ENCODE assay signal across 28 mouse cellular contexts in genomic region chr13:20586462-20586861, GRCm38 (mm10).
DNase-seq lines count a peak whose midpoint lies in the region; ATAC-seq and TF ChIP-seq lines count a peak whose summit lies in the region.
"Had no signal": no experiment of that assay in that cellular context is flagged by ENCODE, and none has a peak within 500 bp of the region (broad histone marks: within the 10 kb centered on the region; RNA-seq: fewer than 3 reads in every experiment).

No protein-coding gene starts in this region.

- H3K4me2 ChIP-seq in liver, embryonic 11.5 days = no peak overlapping the region
- H3K4me2 ChIP-seq in liver, postnatal 0 days (ENCODE audit: low read depth, low read length) = no peak overlapping the region
- no peak overlapping the region for H3K4me2 ChIP-seq in midbrain, embryonic 15.5 days
- H3K4me2 ChIP-seq: embryonic facial prominence, embryonic 13.5 days; embryonic facial prominence, embryonic 15.5 days; forebrain, embryonic 12.5 days had no signal

- H3K9me3 ChIP-seq in liver, embryonic 11.5 days (ENCODE audit: control insufficient read depth, low read length) = no peaks in the 10 kb centered on the region
- no peaks in the 10 kb centered on the region for H3K9me3 ChIP-seq in liver, postnatal 0 days (ENCODE audit: low read length)
- no peaks in the 10 kb centered on the region for H3K9me3 ChIP-seq in midbrain, embryonic 15.5 days
- H3K9me3 ChIP-seq in midbrain, embryonic 10.5 days (replicated peaks) = no peaks in the 10 kb centered on the region
- H3K9me3 ChIP-seq: embryonic facial prominence, embryonic 13.5 days; embryonic facial prominence, embryonic 15.5 days; forebrain, embryonic 10.5 days; forebrain, embryonic 12.5 days; G1E had no signal

- ATAC-seq in liver, embryonic 11.5 days (replicated peaks; ENCODE audit: low FRiP score) = peak; percentile 71
- ATAC-seq in liver, postnatal 0 days = no peak
- 0 out of 2 replicates have a peak, but pooled peaks have one; percentile 42 for ATAC-seq in midbrain, embryonic 15.5 days (replicated peaks)
- ATAC-seq: activated CD4-positive, CD25-positive, alpha-beta regulatory T cell, adult 4 months; CD4-positive, CD25-positive, alpha-beta regulatory T cell, adult 4 months; forebrain, embryonic 14.5 days; forebrain, embryonic 16.5 days; Patski had no signal

- TF ChIP-seq EP300 in liver, postnatal 0 days (IDR thresholded peaks at IDR 0.05; ENCODE audit: low read depth) = no peak

- 71% methylated on average over 3 of the region's 3 CpGs for WGBS in liver, embryonic 11.5 days
- 67% methylated on average over 3 of the region's 3 CpGs for WGBS in liver, postnatal 0 days (ENCODE audit: insufficient replicate concordance)
- WGBS in midbrain, embryonic 15.5 days = 82% methylated on average over 3 of the region's 3 CpGs
- WGBS in midbrain, embryonic 10.5 days = 85% methylated on average over 3 of the region's 3 CpGs

- DNase-seq in liver, embryonic 11.5 days (ENCODE audit: low spot score) = no peak
- no peak for DNase-seq in liver, postnatal 0 days
- DNase-seq in midbrain, embryonic 10.5 days (ENCODE audit: low spot score) = no peak
- DNase-seq in urinary bladder, postnatal 25 days (ENCODE audit: low spot score) = no peak
- DNase-seq: adrenal gland, adult 2 months; adrenal gland, postnatal 10 days; adrenal gland, postnatal 25 days; B cell, adult 2 months; cerebellum, adult 11 months; cerebellum, adult 18-20 months; cerebellum, adult 8-10 months; cerebellum, adult 9-11 months; cerebellum, postnatal 14 days; cerebellum, postnatal 36 days; embryo, embryonic 11 days had no signal

- no peak overlapping the region for H3K9ac ChIP-seq in liver, embryonic 11.5 days (ENCODE audit: low read depth, low read length)
- H3K9ac ChIP-seq in liver, postnatal 0 days (replicated peaks) = no peak overlapping the region
- H3K9ac ChIP-seq in midbrain, embryonic 15.5 days = no peak overlapping the region
- H3K9ac ChIP-seq: embryonic facial prominence, embryonic 13.5 days; embryonic facial prominence, embryonic 15.5 days; forebrain, embryonic 12.5 days had no signal

- no peaks in the 10 kb centered on the region for H3K36me3 ChIP-seq in liver, embryonic 11.5 days (ENCODE audit: control insufficient read depth, insufficient read depth, low read length)
- no peaks in the 10 kb centered on the region for H3K36me3 ChIP-seq in liver, postnatal 0 days (replicated peaks; ENCODE audit: insufficient read depth, low read length)
- H3K36me3 ChIP-seq in midbrain, embryonic 15.5 days (replicated peaks) = no peaks in the 10 kb centered on the region; the same call in 1 of the 2 replicates
- no peaks in the 10 kb centered on the region for H3K36me3 ChIP-seq in midbrain, embryonic 10.5 days
- H3K36me3 ChIP-seq: embryonic facial prominence, embryonic 13.5 days; embryonic facial prominence, embryonic 15.5 days; forebrain, embryonic 10.5 days; forebrain, embryonic 12.5 days; G1E had no signal

- no peak for TF ChIP-seq CTCF in liver, postnatal 0 days (IDR thresholded peaks at IDR 0.05; ENCODE audit: low read depth)

- no peak overlapping the region for H3K27ac ChIP-seq in liver, embryonic 11.5 days (ENCODE audit: low read depth, low read length)
- no peak overlapping the region for H3K27ac ChIP-seq in liver, postnatal 0 days (ENCODE audit: low read depth)
- 0 out of 2 replicates have a peak overlapping the region, but pooled peaks have one; percentile 3 for H3K27ac ChIP-seq in midbrain, embryonic 15.5 days
- H3K27ac ChIP-seq in midbrain, embryonic 10.5 days (replicated peaks) = no peak overlapping the region
- H3K27ac ChIP-seq: embryonic facial prominence, embryonic 13.5 days; embryonic facial prominence, embryonic 15.5 days; forebrain, embryonic 10.5 days; forebrain, embryonic 12.5 days had no signal

- H3K27me3 ChIP-seq in liver, embryonic 11.5 days (replicated peaks; ENCODE audit: control insufficient read depth, insufficient read depth, low read length) = no peaks in the 10 kb centered on the region
- no peaks in the 10 kb centered on the region for H3K27me3 ChIP-seq in liver, postnatal 0 days (ENCODE audit: insufficient read depth, low read length)
- H3K27me3 ChIP-seq in midbrain, embryonic 15.5 days (replicated peaks) = no peaks in the 10 kb centered on the region
- no peaks in the 10 kb centered on the region for H3K27me3 ChIP-seq in midbrain, embryonic 10.5 days (ENCODE audit: low read depth, poor library complexity, severe bottlenecking)
- H3K27me3 ChIP-seq: CH12.LX; embryonic facial prominence, embryonic 13.5 days; embryonic facial prominence, embryonic 15.5 days; forebrain, embryonic 12.5 days; Patski had no signal

- no peak overlapping the region for H3K4me3 ChIP-seq in liver, embryonic 11.5 days (ENCODE audit: low read depth, low read length)
- no peak overlapping the region for H3K4me3 ChIP-seq in liver, postnatal 0 days (ENCODE audit: low read depth, low read length)
- H3K4me3 ChIP-seq in midbrain, embryonic 15.5 days = no peak overlapping the region
- H3K4me3 ChIP-seq in midbrain, embryonic 10.5 days = no peak overlapping the region
- H3K4me3 ChIP-seq: embryonic facial prominence, embryonic 13.5 days; embryonic facial prominence, embryonic 15.5 days; erythroblast, embryonic 14.5 days; forebrain, embryonic 10.5 days; forebrain, embryonic 12.5 days had no signal

- H3K4me1 ChIP-seq in liver, embryonic 11.5 days (replicated peaks; ENCODE audit: control insufficient read depth, insufficient read depth, low read length) = no peaks in the 10 kb centered on the region
- H3K4me1 ChIP-seq in liver, postnatal 0 days (ENCODE audit: insufficient read depth) = no peaks in the 10 kb centered on the region
- H3K4me1 ChIP-seq in midbrain, embryonic 15.5 days = 0 out of 2 replicates have a peak, but pooled peaks cover 3% of the 10 kb centered on the region
- H3K4me1 ChIP-seq in midbrain, embryonic 10.5 days = peaks cover 6% of the 10 kb centered on the region
- H3K4me1 ChIP-seq: embryonic facial prominence, embryonic 13.5 days; embryonic facial prominence, embryonic 15.5 days had no signal
